Mouse (Mus musculus) myocyte (in vitro differentiated cells): ENCODE measurements around the gene Sh3rf3.

ENCODE experiments used
- E2F4 ChIP-seq: IDR thresholded peaks from one replicate; pipeline ENCODE4 v1.6.1; 2011; ENCODE audit warnings: mild to moderate bottlenecking, control low read depth, moderate library complexity; ENCODE audit not compliant: insufficient read depth
- MAX ChIP-seq: IDR thresholded peaks from one replicate; pipeline ENCODE4 v1.6.1; 2011; ENCODE audit warnings: low read depth, mild to moderate bottlenecking, control low read depth
- MYOD1 ChIP-seq, 3 experiments: IDR thresholded peaks; one replicate each; pipeline ENCODE4 v1.6.1; 2011; ENCODE audit warnings: control low read depth in 2 of 3, low read depth in 2 of 3, mild to moderate bottlenecking in 2 of 3, moderate library complexity in 1 of 3; ENCODE audit not compliant: insufficient read length in 2 of 3, control insufficient read depth in 1 of 3
- MYOG ChIP-seq, 3 experiments: IDR thresholded peaks; one replicate each; pipeline ENCODE4 v1.6.1; 2011; ENCODE audit warnings: control low read depth in 2 of 3, low read depth in 2 of 3, mild to moderate bottlenecking in 2 of 3; ENCODE audit not compliant: insufficient read length in 2 of 3, control insufficient read depth in 1 of 3, insufficient read depth in 1 of 3
- POLR2A ChIP-seq: IDR thresholded peaks from one replicate; pipeline ENCODE4 v1.6.1; 2011; ENCODE audit warnings: low read depth, mild to moderate bottlenecking, control low read depth, moderate library complexity; ENCODE audit not compliant: insufficient read length
- POLR2AphosphoS2 ChIP-seq: IDR thresholded peaks from one replicate; pipeline ENCODE4 v1.6.1; 2011; ENCODE audit warnings: low read depth, control low read depth; ENCODE audit not compliant: insufficient read length
- TCF12 ChIP-seq: IDR thresholded peaks from one replicate; pipeline ENCODE4 v1.6.1; 2011; ENCODE audit warnings: mild to moderate bottlenecking, control low read depth; ENCODE audit not compliant: poor library complexity, insufficient read depth, severe bottlenecking
- TCF3 ChIP-seq: IDR thresholded peaks from one replicate; pipeline ENCODE4 v1.6.1; 2011; ENCODE audit warnings: low read depth, control low read depth; ENCODE audit not compliant: insufficient read length

GRCm38 (mm10) chr10:58802391-58802790 lies 10.8 kb upstream of the Sh3rf3 start:
- TF ChIP-seq MAX, result no peak
- no peak for TF ChIP-seq POLR2A
- TF ChIP-seq TCF3, result no peak
- TF ChIP-seq E2F4, result no peak
- no peak for TF ChIP-seq MYOG (IDR thresholded peaks at IDR 0.05; ENCODE audit: control insufficient read depth in 1 of 3, insufficient read depth in 1 of 3, insufficient read length in 2 of 3, low read depth in 2 of 3)
- TF ChIP-seq POLR2AphosphoS2, result no peak
- no peak for TF ChIP-seq MYOD1 (IDR thresholded peaks at IDR 0.05; ENCODE audit: control insufficient read depth in 1 of 3, insufficient read length in 2 of 3, low read depth in 2 of 3)
- TF ChIP-seq TCF12, result no peak
